Mouse (Mus musculus) kidney, adult 2 months (tissue): Measurements from ENCODE around the gene Foxn3. TPM values are rescaled to one million over a fixed set of nuclear protein-coding genes. Genes with fewer than 3 reads are reported as not detected.

Experiments used
- DNase-seq: peaks from one replicate; pipeline ENCODE4 v3.0.0; 2021
- H3K27ac ChIP-seq: fragments of 200-500 bp; 2 replicates; pipeline ENCODE4 v1.5.1; 2012; ENCODE audit warnings: low read depth, low read length, control low read depth, inconsistent platforms; ENCODE audit not compliant: insufficient read depth
- H3K27me3 ChIP-seq: fragments of 200-500 bp; replicated peaks from 2 replicates; pipeline ENCODE4 v1.6.1; 2012; ENCODE audit warnings: mild to moderate bottlenecking, moderate library complexity, low read length, inconsistent platforms; ENCODE audit not compliant: control insufficient read depth, insufficient read depth
- H3K36me3 ChIP-seq: fragments of 200-500 bp; 2 replicates; pipeline ENCODE4 v1.6.1; 2012; ENCODE audit warnings: mild to moderate bottlenecking, moderate library complexity, low read length, inconsistent platforms; ENCODE audit not compliant: control insufficient read depth, insufficient read depth
- H3K4me1 ChIP-seq: fragments of 200-500 bp; 2 replicates; pipeline ENCODE4 v1.6.1; 2011; ENCODE audit warnings: low read length; ENCODE audit not compliant: control insufficient read depth, insufficient read depth
- H3K4me3 ChIP-seq: fragments of 200-500 bp; 2 replicates; pipeline ENCODE4 v1.5.1; 2011; ENCODE audit warnings: mild to moderate bottlenecking, low read depth, low read length, control low read depth; ENCODE audit not compliant: insufficient read depth
- CTCF ChIP-seq: fragments of 200-500 bp; conservative IDR thresholded peaks from 2 replicates; pipeline ENCODE4 v1.5.1; 2011; ENCODE audit warnings: low read depth, mild to moderate bottlenecking, control low read depth, low read length, moderate library complexity, mixed read lengths; ENCODE audit not compliant: insufficient read depth, insufficient read length
- POLR2A ChIP-seq: fragments of 200-500 bp; IDR thresholded peaks from one replicate; pipeline ENCODE4 v1.6.1; 2011; ENCODE audit warnings: low read depth, low read length, control low read depth
- WGBS: fragments of 180-500 bp; shearing (Covaris S2); methylation state at CpG from one replicate; pipeline ENCODE4 v1.1.7; 2018; 5-methylcytosine and 5-hydroxymethylcytosine counted together
- polyA plus RNA-seq: library from polyadenylated mRNA; depleted of rRNA; stranded (reverse); fragments of >200 nt; gene quantifications from 2 replicates; pipeline ENCODE4 v1.2.3, GENCODE M21; 2012

The Foxn3 gene
- polyA plus RNA-seq, 1 experiment: 28.0 TPM

GRCm38 (mm10) chr12:99209801-99210200 is 353.6 kb downstream of the Foxn3 start:
- Histone ChIP-seq H3K4me3 (no peak overlapping the region), H3K27me3 (no peaks in the 10 kb centered on the region), H3K36me3 (no peaks in the 10 kb centered on the region), H3K27ac (no peak overlapping the region), H3K4me1 (no peaks in the 10 kb centered on the region)
- TF ChIP-seq CTCF: no peak
- no peak for TF ChIP-seq POLR2A
- WGBS: 88% methylated on average over 8 of the region's 8 CpGs
- no peak for DNase-seq

GRCm38 (mm10) chr12:99208251-99208650 is 355.1 kb downstream of the Foxn3 start:
- H3K36me3 ChIP-seq: no peaks in the 10 kb centered on the region
- H3K4me3 ChIP-seq: no peak overlapping the region
- 81% methylated on average over 9 of the region's 9 CpGs for WGBS
- H3K27ac ChIP-seq: no peak overlapping the region
- TF ChIP-seq POLR2A: no peak
- no peak for TF ChIP-seq CTCF
- no peaks in the 10 kb centered on the region for H3K4me1 ChIP-seq
- no peaks in the 10 kb centered on the region for H3K27me3 ChIP-seq
- peak; percentile 41 for DNase-seq

DNA sequence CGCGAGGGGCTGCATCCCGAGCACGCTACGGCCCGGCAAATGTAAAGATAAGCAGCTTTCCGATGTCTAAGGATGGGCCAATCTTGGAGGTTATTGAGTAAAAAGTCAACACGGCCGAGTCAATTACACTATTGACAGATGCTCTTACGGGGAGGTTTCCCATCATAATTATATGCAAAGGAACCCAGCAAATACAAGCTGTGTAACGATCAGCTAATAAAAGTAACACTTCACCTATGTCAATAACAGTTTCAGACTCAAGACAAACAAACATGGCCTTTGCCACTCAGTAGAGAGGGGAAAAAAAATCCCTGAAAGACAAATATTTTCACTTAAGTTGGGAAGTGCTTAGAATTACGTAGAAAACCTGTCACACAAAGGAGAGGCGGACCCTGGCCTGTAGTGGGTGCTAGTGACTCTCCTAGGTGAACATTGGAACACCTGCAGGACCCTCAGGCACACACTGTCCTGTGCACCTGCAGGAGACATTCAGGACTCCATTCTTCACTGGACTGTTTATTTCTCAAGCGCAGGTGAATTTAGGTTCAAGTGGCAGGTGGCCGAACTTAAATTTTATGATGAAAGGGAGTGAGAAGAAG is 356.3 kb downstream of the Foxn3 start:
- Histone ChIP-seq H3K4me3 (no peak overlapping the region), H3K27ac (no peak overlapping the region), H3K27me3 (no peaks in the 10 kb centered on the region), H3K4me1 (no peaks in the 10 kb centered on the region), H3K36me3 (no peaks in the 10 kb centered on the region)
- 91% methylated on average over 15 of the region's 15 CpGs for WGBS
- no peak for DNase-seq
- no peak for TF ChIP-seq POLR2A
- TF ChIP-seq CTCF: peak; percentile 19; the same call in 1 of the 2 replicates

GRCm38 (mm10) chr12:99205734-99206133 is 357.6 kb downstream of the Foxn3 start:
- H3K27me3 ChIP-seq: no peaks in the 10 kb centered on the region
- TF ChIP-seq CTCF: no peak
- no peak for TF ChIP-seq POLR2A
- no peak for DNase-seq
- no peak overlapping the region for H3K4me3 ChIP-seq
- H3K4me1 ChIP-seq: no peaks in the 10 kb centered on the region
- H3K27ac ChIP-seq: no peak overlapping the region
- 95% methylated on average over 8 of the region's 8 CpGs for WGBS
- H3K36me3 ChIP-seq: no peaks in the 10 kb centered on the region

DNA sequence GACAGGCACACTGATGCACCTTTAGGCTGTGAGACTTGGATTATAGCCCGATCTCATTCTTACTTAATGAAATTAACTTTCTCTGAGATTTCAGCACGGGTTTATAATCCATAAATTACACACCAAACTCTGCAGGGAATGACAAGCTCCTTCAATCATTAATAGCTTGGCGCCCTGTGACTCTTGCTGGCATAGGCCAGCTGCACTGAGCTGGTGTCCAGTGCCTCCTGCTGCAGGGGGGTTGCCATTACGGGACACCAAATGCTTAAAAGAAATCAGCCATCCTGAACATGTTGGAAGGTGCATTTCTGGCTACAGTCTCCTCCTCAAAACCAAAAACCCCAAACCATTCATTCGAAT is 364.3 kb downstream of the Foxn3 start:
- Histone ChIP-seq H3K4me3 (no peak overlapping the region), H3K4me1 (peaks cover 9% of the 10 kb centered on the region), H3K27me3 (no peaks in the 10 kb centered on the region), H3K27ac (no peak overlapping the region), H3K36me3 (no peaks in the 10 kb centered on the region)
- TF ChIP-seq CTCF (no peak; the same call in 1 of the 2 replicates), POLR2A (no peak)
- 36% methylated on average over 5 of the region's 5 CpGs for whole genome bisulfite sequencing
- peak; percentile 83 for DNase-seq

DNA sequence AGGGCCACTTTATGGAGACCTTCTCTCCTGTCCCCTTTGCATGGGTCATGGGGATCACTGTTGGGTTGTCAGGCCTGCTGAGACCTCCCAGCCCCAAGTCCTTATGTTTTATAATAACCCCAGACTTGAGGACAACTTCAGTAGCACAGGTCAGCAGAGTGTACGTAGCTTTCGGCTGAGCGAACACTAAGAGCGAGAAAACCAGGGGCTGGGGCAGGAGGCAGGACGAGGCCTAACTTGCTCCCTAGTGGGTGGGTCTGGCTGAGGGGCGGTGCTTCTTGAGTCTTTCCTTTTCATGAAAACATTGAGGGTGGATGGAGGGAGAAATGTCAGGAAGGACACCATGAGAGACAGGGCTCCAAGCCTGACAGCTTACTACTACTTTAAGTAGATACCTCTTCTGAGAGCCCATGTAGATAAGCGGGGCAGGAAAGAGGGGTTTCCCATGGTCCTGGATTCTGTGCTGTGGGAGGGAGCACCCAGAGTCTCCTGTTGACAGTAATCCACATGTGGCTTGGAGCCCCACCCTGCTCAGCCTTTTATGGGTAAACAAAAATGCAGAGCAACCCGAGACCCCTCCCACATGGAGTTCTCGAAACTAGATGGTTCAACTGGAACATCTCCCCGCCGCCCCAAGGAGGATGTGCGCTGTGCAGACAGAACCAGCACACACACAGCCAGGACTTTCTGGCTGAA is 364.8 kb downstream of the Foxn3 start:
- H3K36me3 ChIP-seq: no peaks in the 10 kb centered on the region

GRCm38 (mm10) chr12:99197031-99197430 is 366.4 kb downstream of the Foxn3 start:
- Histone ChIP-seq H3K4me1 (peaks cover 9% of the 10 kb centered on the region), H3K36me3 (no peaks in the 10 kb centered on the region), H3K4me3 (no peak overlapping the region), H3K27me3 (no peaks in the 10 kb centered on the region), H3K27ac (no peak overlapping the region)
- WGBS: 85% methylated on average over 7 of the region's 7 CpGs
- DNase-seq: no peak
- no peak for TF ChIP-seq CTCF
- no peak for TF ChIP-seq POLR2A

More for the DNA sequence above, 364.8 kb downstream of the Foxn3 start:
- no peak for DNase-seq
- TF ChIP-seq CTCF (no peak), POLR2A (no peak)
- H3K27me3 ChIP-seq: no peaks in the 10 kb centered on the region
- no peak overlapping the region for H3K4me3 ChIP-seq
- WGBS: 66% methylated on average over 12 of the region's 12 CpGs
- H3K4me1 ChIP-seq: peaks cover 9% of the 10 kb centered on the region
- H3K27ac ChIP-seq: no peak overlapping the region
